Mouse (Mus musculus) intestine, embryonic 15.5 days (tissue): ENCODE data around the gene Nt5c1a. TPM values are rescaled to one million over a fixed set of nuclear protein-coding genes. Genes with fewer than 3 reads are reported as not detected.

Source experiments
- ATAC-seq: fragments of 200-750 bp; cut with Nextera tagmentation; 2 replicates; pipeline ENCODE4 v1.8.0; 2017; ENCODE audit warnings: moderate TSS enrichment, moderate library complexity
- H3K27ac ChIP-seq: fragments of 300-500 bp; sonication (generic); 2 replicates; pipeline ENCODE4 v1.5.1; 2015; ENCODE audit warnings: mild to moderate bottlenecking, inconsistent platforms
- H3K27me3 ChIP-seq: fragments of 300-500 bp; sonication (generic); replicated peaks from 2 replicates; pipeline ENCODE4 v1.6.1; 2015; ENCODE audit warnings: inconsistent platforms
- H3K36me3 ChIP-seq: fragments of 300-500 bp; sonication (generic); 2 replicates; pipeline ENCODE4 v1.6.1; 2015; ENCODE audit warnings: inconsistent platforms
- H3K4me1 ChIP-seq: fragments of 300-500 bp; sonication (generic); replicated peaks from 2 replicates; pipeline ENCODE4 v1.6.1; 2015; ENCODE audit warnings: inconsistent platforms
- H3K4me2 ChIP-seq: fragments of 300-500 bp; sonication (generic); replicated peaks from 2 replicates; pipeline ENCODE4 v1.6.1; 2015; ENCODE audit warnings: mild to moderate bottlenecking, inconsistent platforms
- H3K4me3 ChIP-seq: fragments of 300-500 bp; sonication (generic); replicated peaks from 2 replicates; pipeline ENCODE4 v1.5.1; 2015; ENCODE audit warnings: inconsistent platforms
- H3K9ac ChIP-seq: fragments of 300-500 bp; sonication (generic); 2 replicates; pipeline ENCODE4 v1.6.1; 2015; ENCODE audit warnings: inconsistent platforms
- H3K9me3 ChIP-seq: fragments of 300-500 bp; sonication (generic); 2 replicates; pipeline ENCODE4 v1.6.1; 2016; ENCODE audit warnings: inconsistent platforms
- WGBS: fragments of 180-500 bp; shearing (Covaris S2); methylation state at CpG from one replicate; pipeline ENCODE4 v1.1.7; 2015; 5-methylcytosine and 5-hydroxymethylcytosine counted together
- polyA plus RNA-seq: library from polyadenylated mRNA; unstranded; fragments of >200 nt; fragmentation: Nextera tagmentation; extraction: Ambion mirVana; gene quantifications from 2 replicates; pipeline ENCODE4 v1.2.1, GENCODE M21; 2015

Gene Nt5c1a
- polyA plus RNA-seq, 1 experiment from 2014 or later = not detected

DNA sequence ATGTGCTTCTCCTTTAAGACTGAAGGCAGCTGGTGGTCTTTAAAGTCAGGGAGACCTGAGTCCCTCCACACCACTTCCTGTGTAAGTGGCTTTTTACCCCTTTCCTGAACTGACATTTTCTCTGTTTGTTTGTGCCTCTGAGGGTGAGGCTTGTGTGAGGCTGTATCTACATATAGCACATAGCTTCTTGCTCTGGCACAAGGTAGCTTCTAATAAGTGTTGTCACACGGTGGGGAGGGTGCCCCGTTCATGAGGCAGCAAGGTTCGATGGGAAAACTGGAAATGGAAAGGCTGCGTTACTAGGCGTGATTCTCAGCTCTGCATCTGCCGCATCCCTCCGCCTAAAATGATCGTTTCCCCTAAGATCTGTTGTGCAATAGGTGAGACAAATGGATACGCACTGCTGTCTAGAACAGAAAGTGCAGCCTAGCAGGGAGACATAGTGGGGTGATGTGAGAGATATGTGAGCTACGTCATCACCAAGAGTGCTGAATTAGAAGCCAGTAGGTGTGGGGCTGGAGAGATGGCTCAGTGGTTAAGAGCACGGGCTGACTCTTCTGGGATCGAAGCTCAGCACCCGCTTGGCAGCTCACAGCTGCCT is 35.2 kb downstream of the Nt5c1a start:
- no peak overlapping the region for H3K27ac ChIP-seq
- 76% methylated on average over 13 of the region's 13 CpGs for WGBS
- H3K4me3 ChIP-seq = no peak overlapping the region
- peaks cover 31% of the 10 kb centered on the region for H3K4me1 ChIP-seq
- no peak for ATAC-seq
- H3K27me3 ChIP-seq = peaks cover 13% of the 10 kb centered on the region
- no peaks in the 10 kb centered on the region for H3K36me3 ChIP-seq
- no peak overlapping the region for H3K9ac ChIP-seq
- H3K4me2 ChIP-seq = peak overlapping the region; percentile 7; the same call in 1 of the 2 replicates
- H3K9me3 ChIP-seq = no peaks in the 10 kb centered on the region

DNA sequence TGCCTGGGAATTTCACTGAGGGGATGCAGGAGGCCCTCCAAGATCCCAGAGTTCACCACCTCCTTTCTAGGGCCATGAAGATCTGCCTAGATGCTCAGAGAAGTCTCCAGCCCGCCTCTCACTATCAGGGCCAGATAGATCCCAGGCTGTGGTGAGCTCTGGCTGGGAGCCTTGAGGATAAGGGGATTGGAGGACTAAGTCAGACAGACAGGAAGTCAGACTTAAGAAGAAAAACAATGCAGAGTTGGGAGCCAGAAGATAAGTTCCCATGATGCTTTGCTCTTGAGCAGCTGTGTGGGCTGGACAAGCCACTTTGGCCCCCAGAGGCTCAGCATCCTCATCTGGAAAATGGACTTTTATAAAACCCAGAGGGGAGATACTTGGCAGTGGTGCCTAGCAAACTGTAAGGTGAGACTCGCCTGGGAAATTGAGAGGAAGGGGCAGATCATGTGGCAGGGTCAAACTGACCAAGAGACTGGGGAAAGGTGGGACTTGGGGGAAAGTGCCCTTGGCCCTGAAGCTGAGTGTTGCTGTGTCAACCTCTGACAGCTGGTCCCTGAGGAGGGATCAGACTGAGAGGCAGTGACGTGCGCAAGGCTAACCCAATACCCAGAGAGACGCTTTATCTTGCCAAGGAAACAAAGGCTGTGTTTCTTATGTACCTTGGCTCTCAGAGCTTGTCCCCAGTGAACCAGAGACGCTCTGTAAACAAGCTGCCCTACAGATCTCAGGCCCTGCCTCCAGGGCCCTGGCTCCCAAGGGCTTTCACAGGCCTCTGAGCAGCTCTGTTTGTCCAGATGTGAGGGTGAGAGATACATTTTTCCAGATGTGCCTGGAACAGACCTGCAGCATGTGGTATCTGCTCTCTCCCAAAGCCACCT is 36.3 kb downstream of the Nt5c1a start:
- H3K4me1 ChIP-seq = peaks cover 31% of the 10 kb centered on the region
- H3K4me3 ChIP-seq = no peak overlapping the region
- no peaks in the 10 kb centered on the region for H3K9me3 ChIP-seq
- 0 out of 2 replicates have a peak overlapping the region, but pooled peaks have one; percentile 9 for H3K4me2 ChIP-seq
- peaks cover 13% of the 10 kb centered on the region for H3K27me3 ChIP-seq
- no peaks in the 10 kb centered on the region for H3K36me3 ChIP-seq
- H3K27ac ChIP-seq = peak overlapping the region; percentile 38; the same call in 1 of the 2 replicates
- no peak overlapping the region for H3K9ac ChIP-seq
- 62% methylated on average over 6 of the region's 6 CpGs for WGBS
- ATAC-seq = no peak

DNA sequence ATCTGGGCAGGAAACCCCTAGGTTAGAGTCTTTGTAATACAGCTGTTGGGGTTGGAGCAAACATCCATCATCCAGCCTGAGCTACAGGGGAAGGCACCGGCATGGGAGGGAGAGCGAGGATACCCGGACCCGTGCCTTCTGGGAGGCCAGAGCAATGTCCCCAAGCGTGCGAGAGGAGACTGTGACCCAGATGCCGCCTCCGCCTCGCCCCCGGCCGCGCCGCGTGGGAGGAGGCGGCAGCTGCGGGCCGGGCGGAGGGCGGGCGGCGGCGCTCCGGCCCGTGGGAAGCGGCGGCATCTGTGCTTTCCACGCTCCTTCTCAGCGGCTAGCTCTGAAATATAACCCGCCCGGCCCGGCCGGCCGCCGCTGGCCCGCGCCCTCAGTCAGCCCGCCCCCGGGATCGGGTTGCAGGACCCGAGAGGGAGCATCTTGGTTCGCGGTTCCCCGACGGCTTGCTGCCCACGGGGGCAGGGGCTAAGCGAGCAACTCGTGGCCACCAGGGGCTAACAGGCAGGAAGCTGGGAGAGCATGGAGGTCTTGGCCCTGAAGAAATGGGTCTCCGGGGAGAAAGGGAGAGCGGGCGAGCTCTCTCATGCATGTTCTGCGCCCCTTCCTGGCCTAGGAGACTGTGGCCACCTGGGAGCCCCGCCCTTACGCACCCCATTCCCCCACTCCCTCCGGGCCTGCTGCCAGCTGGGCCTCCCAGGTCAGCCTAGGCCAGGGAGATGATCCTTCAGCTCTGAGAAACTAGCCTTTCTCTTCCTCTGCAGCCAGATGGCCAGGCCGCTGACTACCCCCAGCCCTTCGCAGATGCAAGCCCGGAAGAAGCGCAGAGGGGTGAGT is 38.3 kb downstream of the Nt5c1a start:
- Histone ChIP-seq H3K27me3 (peaks cover 6% of the 10 kb centered on the region), H3K36me3 (no peaks in the 10 kb centered on the region), H3K4me2 (peak overlapping the region; percentile 76), H3K9me3 (no peaks in the 10 kb centered on the region), H3K9ac (peak overlapping the region; percentile 33), H3K27ac (peak overlapping the region; percentile 77), H3K4me3 (peak overlapping the region; percentile 32), H3K4me1 (peaks cover 20% of the 10 kb centered on the region)
- peak; percentile 80 for ATAC-seq
- WGBS = 6% methylated on average over 53 of the region's 58 CpGs

DNA sequence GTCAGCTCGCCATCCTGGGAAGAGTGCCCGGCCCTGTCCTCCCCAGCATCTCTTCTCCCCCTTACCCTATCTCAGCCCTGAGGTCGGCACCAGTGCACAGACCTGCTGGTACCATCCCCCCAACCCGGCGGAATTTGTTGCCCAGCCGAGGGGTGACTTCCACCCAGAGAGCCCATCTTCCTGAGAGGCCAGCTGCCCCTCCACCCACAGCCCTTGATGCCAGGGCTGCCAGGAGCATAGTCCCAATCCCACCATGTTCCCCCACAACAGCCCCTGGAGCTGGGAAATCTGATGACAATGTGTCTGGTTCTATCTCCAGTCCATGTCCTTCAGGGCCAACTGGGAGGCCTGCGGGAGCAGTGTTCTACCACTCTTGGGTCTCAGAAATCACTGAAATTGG is 44.9 kb downstream of the Nt5c1a start:
- H3K4me2 ChIP-seq = no peak overlapping the region
- peaks cover 15% of the 10 kb centered on the region for H3K4me1 ChIP-seq
- no peak for ATAC-seq
- H3K27me3 ChIP-seq = no peaks in the 10 kb centered on the region
- H3K9me3 ChIP-seq = no peaks in the 10 kb centered on the region
- WGBS = 83% methylated on average over 7 of the region's 7 CpGs
- H3K27ac ChIP-seq = no peak overlapping the region
- H3K9ac ChIP-seq = no peak overlapping the region
- no peak overlapping the region for H3K4me3 ChIP-seq
- no peaks in the 10 kb centered on the region for H3K36me3 ChIP-seq

DNA sequence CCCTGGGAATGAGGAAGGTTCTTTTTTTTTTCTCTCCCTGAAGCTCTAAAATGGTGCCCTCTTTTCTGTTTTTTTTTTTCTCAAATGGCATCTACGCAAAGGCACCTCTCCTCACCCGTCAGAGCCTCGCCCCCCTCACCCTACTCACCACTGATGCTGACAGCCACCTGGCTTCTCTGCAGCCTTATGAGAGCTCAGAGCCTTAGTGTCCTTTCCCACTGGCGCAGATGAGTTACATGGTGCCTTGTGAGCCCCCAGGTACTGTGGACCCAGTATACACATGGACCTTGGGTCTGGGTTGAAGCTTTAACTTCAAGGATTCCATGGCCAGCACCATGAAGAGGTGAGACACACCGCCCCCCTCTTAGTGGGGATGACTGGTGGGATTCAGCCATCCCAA is 45.3 kb downstream of the Nt5c1a start:
- no peak for ATAC-seq
- Histone ChIP-seq H3K4me2 (no peak overlapping the region), H3K36me3 (no peaks in the 10 kb centered on the region), H3K4me3 (no peak overlapping the region), H3K27me3 (no peaks in the 10 kb centered on the region), H3K4me1 (peaks cover 15% of the 10 kb centered on the region), H3K9ac (no peak overlapping the region), H3K9me3 (no peaks in the 10 kb centered on the region), H3K27ac (0 out of 2 replicates have a peak overlapping the region, but pooled peaks have one; percentile 38)
- 86% methylated on average over 5 of the region's 5 CpGs for WGBS

DNA sequence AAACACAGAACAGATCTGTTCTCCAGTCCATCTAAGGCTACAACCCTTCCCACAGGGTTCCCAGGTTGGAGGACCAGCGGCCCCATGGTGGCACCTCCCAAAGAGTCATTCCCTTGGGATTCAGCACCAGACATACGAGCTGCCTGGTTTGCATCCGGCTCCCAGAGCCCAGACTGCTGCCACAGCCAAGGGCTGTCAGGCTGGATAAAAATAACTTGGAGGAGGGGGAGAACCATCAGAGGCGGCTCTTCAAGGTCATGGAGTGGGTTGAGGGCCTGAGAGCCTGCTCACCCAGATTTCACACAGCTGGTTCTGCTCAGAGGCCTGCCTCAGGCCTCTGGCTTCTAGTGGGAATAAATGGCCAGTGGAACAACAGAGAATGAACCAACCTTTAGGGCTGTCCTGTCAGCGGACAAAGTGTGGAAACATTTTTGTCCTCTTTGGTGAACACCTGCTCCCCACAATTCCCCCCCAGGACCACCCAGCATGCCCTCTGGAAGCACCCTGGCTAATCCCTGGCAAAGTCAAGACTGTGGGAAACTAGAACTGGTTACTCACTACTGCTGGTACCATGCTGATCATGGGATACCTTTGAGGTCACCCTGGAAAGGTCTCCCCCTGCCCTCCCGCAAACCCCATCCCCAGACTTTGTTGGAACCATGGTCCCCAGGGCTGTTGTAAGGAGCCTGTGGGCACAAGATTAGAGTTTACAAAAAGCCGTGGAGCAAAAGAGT is 46.0 kb downstream of the Nt5c1a start:
- Histone ChIP-seq H3K9ac (no peak overlapping the region), H3K4me2 (no peak overlapping the region), H3K9me3 (no peaks in the 10 kb centered on the region), H3K27ac (0 out of 2 replicates have a peak overlapping the region, but pooled peaks have one; percentile 38), H3K4me3 (no peak overlapping the region), H3K36me3 (no peaks in the 10 kb centered on the region), H3K27me3 (no peaks in the 10 kb centered on the region), H3K4me1 (peaks cover 15% of the 10 kb centered on the region)
- ATAC-seq = peak; percentile 57
- WGBS = 38% methylated on average over 7 of the region's 7 CpGs

DNA sequence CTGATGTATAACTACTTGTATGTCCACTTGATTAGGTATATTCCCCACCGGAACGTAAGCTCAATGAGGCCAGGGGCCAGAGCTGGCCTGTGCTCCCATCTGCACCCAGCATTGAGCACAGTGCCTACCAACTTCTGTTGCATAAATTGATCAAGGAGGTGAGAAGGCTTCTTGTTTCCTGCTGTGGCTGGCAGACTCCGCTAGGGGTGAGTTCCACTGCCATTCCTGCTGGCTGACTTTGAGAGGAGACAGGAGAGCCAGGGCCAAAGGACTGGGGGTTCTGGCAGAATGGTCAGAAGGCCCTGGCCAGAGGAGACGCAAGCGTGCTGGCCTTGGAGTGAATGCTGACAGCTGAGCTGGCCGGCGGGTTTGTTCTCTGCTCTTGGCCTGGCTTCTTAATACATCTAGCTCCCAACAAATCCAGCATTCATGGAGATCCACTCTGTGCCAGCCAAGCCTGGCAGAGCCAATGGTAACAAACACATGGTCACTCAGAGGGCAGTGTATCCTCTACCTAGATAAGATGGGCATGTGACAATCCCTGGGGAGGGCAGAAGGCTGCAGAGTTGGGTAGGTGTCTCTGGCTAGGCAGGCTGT is 47.8 kb downstream of the Nt5c1a start:
- Histone ChIP-seq H3K9me3 (no peaks in the 10 kb centered on the region), H3K27me3 (no peaks in the 10 kb centered on the region), H3K4me2 (no peak overlapping the region), H3K36me3 (no peaks in the 10 kb centered on the region), H3K4me1 (peaks cover 15% of the 10 kb centered on the region), H3K27ac (no peak overlapping the region), H3K4me3 (no peak overlapping the region), H3K9ac (no peak overlapping the region)
- no peak for ATAC-seq
- WGBS = 69% methylated on average over 7 of the region's 7 CpGs

DNA sequence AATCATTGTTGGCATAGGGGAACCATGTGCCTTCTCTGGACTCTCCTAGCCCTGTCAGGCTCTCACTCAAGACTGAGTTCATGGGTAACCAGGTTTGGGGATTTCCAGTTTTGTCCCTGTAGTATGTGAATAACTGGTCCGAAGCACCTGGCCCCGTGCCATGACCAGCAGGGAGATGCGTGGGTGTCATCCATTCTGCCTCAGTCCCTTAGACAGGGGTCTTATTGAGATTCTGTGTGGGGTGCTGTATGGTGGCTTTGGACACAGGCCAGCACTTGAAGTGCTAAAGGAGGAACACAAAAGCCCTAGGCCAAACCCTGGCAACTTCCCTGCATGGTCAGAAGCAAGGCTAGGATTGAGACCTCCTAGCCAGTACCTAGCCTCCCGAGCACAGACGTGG is 50.9 kb downstream of the Nt5c1a start:
- Histone ChIP-seq H3K27me3 (no peaks in the 10 kb centered on the region), H3K4me3 (no peak overlapping the region), H3K27ac (no peak overlapping the region), H3K4me1 (peaks cover 8% of the 10 kb centered on the region), H3K9ac (no peak overlapping the region), H3K36me3 (no peaks in the 10 kb centered on the region), H3K4me2 (no peak overlapping the region), H3K9me3 (no peaks in the 10 kb centered on the region)
- no peak for ATAC-seq
- WGBS = 71% methylated on average over 5 of the region's 5 CpGs

DNA sequence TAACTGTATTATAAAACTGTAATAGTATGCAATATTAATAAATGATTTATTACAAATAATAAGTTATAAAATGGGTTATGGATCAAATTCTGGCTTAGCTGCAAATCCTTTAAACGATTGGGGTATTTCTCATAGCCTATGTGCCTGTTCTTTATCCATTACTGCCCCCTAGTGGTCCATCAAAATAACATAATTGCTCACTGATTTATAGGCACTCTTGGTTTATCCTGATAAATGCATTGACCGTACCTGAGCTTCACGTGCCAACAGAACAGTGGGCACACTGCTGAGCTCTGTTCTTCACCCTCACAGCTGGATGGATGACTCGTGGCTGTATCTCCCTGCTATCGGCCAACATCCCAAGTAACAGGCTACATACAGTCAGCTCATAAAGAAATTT is 53.3 kb downstream of the Nt5c1a start:
- no peaks in the 10 kb centered on the region for H3K27me3 ChIP-seq
- WGBS = 12% methylated on average over 5 of the region's 5 CpGs
- H3K36me3 ChIP-seq = no peaks in the 10 kb centered on the region
- H3K9ac ChIP-seq = no peak overlapping the region
- H3K9me3 ChIP-seq = no peaks in the 10 kb centered on the region
- peak; percentile 59; the same call in 1 of the 2 replicates for ATAC-seq
- no peak overlapping the region for H3K4me2 ChIP-seq
- H3K4me1 ChIP-seq = 0 out of 2 replicates have a peak, but pooled peaks cover 1% of the 10 kb centered on the region
- no peak overlapping the region for H3K4me3 ChIP-seq
- no peak overlapping the region for H3K27ac ChIP-seq

DNA sequence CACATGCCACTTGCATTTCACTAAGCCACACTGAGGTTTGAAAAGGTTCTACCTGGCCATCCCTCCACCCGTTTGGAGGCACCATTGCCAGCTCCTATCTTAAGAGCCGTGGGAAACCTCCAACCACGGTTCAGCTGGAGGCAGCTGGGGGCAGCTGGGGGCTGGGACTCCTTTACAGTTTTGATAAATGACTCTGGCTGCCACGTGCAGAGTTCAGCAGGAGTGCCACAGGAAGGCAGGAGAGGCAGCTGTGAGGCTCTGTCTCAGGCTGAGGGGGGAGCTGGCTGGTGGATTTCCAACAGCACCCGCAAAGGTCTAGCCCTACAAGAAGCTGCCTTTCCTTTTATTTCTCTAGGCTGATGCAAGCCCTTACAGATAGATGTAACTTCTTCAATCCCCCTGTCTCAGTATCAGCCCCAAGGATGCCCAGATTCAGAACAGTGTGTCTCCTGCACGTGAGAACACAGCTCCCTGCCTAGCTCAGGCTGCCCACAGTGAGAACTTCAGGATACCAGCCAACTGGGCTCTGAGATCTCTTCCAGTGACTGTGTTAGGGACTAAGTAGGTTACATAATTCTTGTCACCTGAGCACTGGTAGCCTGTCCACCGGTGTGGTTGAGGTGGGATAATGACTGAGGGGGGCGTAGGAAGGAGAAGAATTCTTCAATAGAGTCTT is 58.9 kb downstream of the Nt5c1a start:
- Histone ChIP-seq H3K4me3 (no peak overlapping the region), H3K27me3 (no peaks in the 10 kb centered on the region), H3K9ac (no peak overlapping the region), H3K27ac (no peak overlapping the region), H3K4me1 (peaks cover 12% of the 10 kb centered on the region), H3K4me2 (no peak overlapping the region), H3K36me3 (no peaks in the 10 kb centered on the region), H3K9me3 (no peaks in the 10 kb centered on the region)
- ATAC-seq = peak; percentile 76
- 27% methylated on average over 8 of the region's 8 CpGs for WGBS
